Mouse (Mus musculus): ENCODE results near the gene Arcn1. TPM values are rescaled to one million over a fixed set of nuclear protein-coding genes. Genes with fewer than 3 reads are reported as not detected.

Gene Arcn1
- polyA plus RNA-seq, 1 experiment from 2014 or later = 191 TPM

- H3K4me2 ChIP-seq = no peak overlapping the region
- H3K4me3 ChIP-seq (ENCODE audit: low read depth, low read length) = no peak overlapping the region
- no peak overlapping the region; the same call in 1 of the 2 replicates for H3K27ac ChIP-seq (ENCODE audit: low read depth, low read length)
- H3K4me1 ChIP-seq (ENCODE audit: control insufficient read depth, insufficient read depth, low read length) = peaks cover 49% of the 10 kb centered on the region
- ATAC-seq (ENCODE audit: low FRiP score) (no peak), DNase-seq (ENCODE audit: low spot score, missing footprints) (no peak)
- no peaks in the 10 kb centered on the region for H3K27me3 ChIP-seq (ENCODE audit: control insufficient read depth, insufficient read depth, low read length)
- no peak overlapping the region for H3K9ac ChIP-seq (ENCODE audit: low read length)
- H3K9me3 ChIP-seq (ENCODE audit: control insufficient read depth, low read length) = no peaks in the 10 kb centered on the region
- 76% methylated on average over 11 of the region's 11 CpGs for WGBS
- H3K36me3 ChIP-seq (ENCODE audit: control insufficient read depth, insufficient read depth, low read length) = no peaks in the 10 kb centered on the region
These were observed 44.1 kb downstream of the Arcn1 start for GRCm38 (mm10) chr9:44723521-44724041.

GRCm38 (mm10) chr9:44723008-44723407, 44.6 kb downstream of the Arcn1 start:
- no peak for DNase-seq (ENCODE audit: low spot score, missing footprints)
- no peak overlapping the region for H3K4me2 ChIP-seq
- no peak for ATAC-seq (ENCODE audit: low FRiP score)
- H3K27me3 ChIP-seq (ENCODE audit: control insufficient read depth, insufficient read depth, low read length) = no peaks in the 10 kb centered on the region
- no peak overlapping the region for H3K4me3 ChIP-seq (ENCODE audit: low read depth, low read length)
- no peak overlapping the region; the same call in 1 of the 2 replicates for H3K27ac ChIP-seq (ENCODE audit: low read depth, low read length)
- peaks cover 49% of the 10 kb centered on the region for H3K4me1 ChIP-seq (ENCODE audit: control insufficient read depth, insufficient read depth, low read length)
- no peaks in the 10 kb centered on the region for H3K36me3 ChIP-seq (ENCODE audit: control insufficient read depth, insufficient read depth, low read length)
- no peaks in the 10 kb centered on the region for H3K9me3 ChIP-seq (ENCODE audit: control insufficient read depth, low read length)
- 55% methylated on average over 7 of the region's 7 CpGs for WGBS
- no peak overlapping the region for H3K9ac ChIP-seq (ENCODE audit: low read length)

- no peak for DNase-seq (ENCODE audit: low spot score, missing footprints)
- no peak for ATAC-seq (ENCODE audit: low FRiP score)
- 77% methylated on average over 7 of the region's 7 CpGs for WGBS
- no peak overlapping the region for H3K27ac ChIP-seq (ENCODE audit: low read depth, low read length)
- H3K9me3 ChIP-seq (ENCODE audit: control insufficient read depth, low read length) = no peaks in the 10 kb centered on the region
- H3K9ac ChIP-seq (ENCODE audit: low read length) = no peak overlapping the region
- no peak overlapping the region for H3K4me2 ChIP-seq
- H3K27me3 ChIP-seq (ENCODE audit: control insufficient read depth, insufficient read depth, low read length) = no peaks in the 10 kb centered on the region
- H3K4me3 ChIP-seq (ENCODE audit: low read depth, low read length) = no peak overlapping the region
- H3K36me3 ChIP-seq (ENCODE audit: control insufficient read depth, insufficient read depth, low read length) = no peaks in the 10 kb centered on the region
- peaks cover 49% of the 10 kb centered on the region for H3K4me1 ChIP-seq (ENCODE audit: control insufficient read depth, insufficient read depth, low read length)
These were observed 45.1 kb downstream of the Arcn1 start for GRCm38 (mm10) chr9:44722575-44722974.

GRCm38 (mm10) chr9:44721877-44722186, 45.8 kb downstream of the Arcn1 start:
- no peak overlapping the region for H3K4me3 ChIP-seq (ENCODE audit: low read depth, low read length)
- no peaks in the 10 kb centered on the region for H3K27me3 ChIP-seq (ENCODE audit: control insufficient read depth, insufficient read depth, low read length)
- 90% methylated on average over 3 of the region's 3 CpGs for WGBS
- no peak overlapping the region for H3K27ac ChIP-seq (ENCODE audit: low read depth, low read length)
- H3K4me2 ChIP-seq = peak overlapping the region; percentile 84
- no peak overlapping the region for H3K9ac ChIP-seq (ENCODE audit: low read length)
- no peak for ATAC-seq (ENCODE audit: low FRiP score)
- H3K9me3 ChIP-seq (ENCODE audit: control insufficient read depth, low read length) = no peaks in the 10 kb centered on the region
- peaks cover 47% of the 10 kb centered on the region for H3K4me1 ChIP-seq (ENCODE audit: control insufficient read depth, insufficient read depth, low read length)
- no peak for DNase-seq (ENCODE audit: low spot score, missing footprints)
- H3K36me3 ChIP-seq (ENCODE audit: control insufficient read depth, insufficient read depth, low read length) = no peaks in the 10 kb centered on the region

- peak overlapping the region; percentile 84 for H3K4me2 ChIP-seq
- DNase-seq (ENCODE audit: low spot score, missing footprints) (peak; percentile 97), ATAC-seq (ENCODE audit: low FRiP score) (peak; percentile 91)
- H3K27me3 ChIP-seq (ENCODE audit: control insufficient read depth, insufficient read depth, low read length) = no peaks in the 10 kb centered on the region
- peak overlapping the region; percentile 92 for H3K9ac ChIP-seq (ENCODE audit: low read length)
- H3K36me3 ChIP-seq (ENCODE audit: control insufficient read depth, insufficient read depth, low read length) = 0 out of 2 replicates have a peak, but pooled peaks cover 4% of the 10 kb centered on the region
- peak overlapping the region; percentile 80 for H3K4me3 ChIP-seq (ENCODE audit: low read depth, low read length)
- 2% methylated on average over 40 of the region's 40 CpGs for WGBS
- H3K9me3 ChIP-seq (ENCODE audit: control insufficient read depth, low read length) = no peaks in the 10 kb centered on the region
- H3K27ac ChIP-seq (ENCODE audit: low read depth, low read length) = peak overlapping the region; percentile 58
- H3K4me1 ChIP-seq (ENCODE audit: control insufficient read depth, insufficient read depth, low read length) = peaks cover 42% of the 10 kb centered on the region
These were observed 46.3 kb downstream of the Arcn1 start for GRCm38 (mm10) chr9:44721154-44721876.

- 26% methylated on average over 9 of the region's 9 CpGs for WGBS
- peak overlapping the region; percentile 80 for H3K4me3 ChIP-seq (ENCODE audit: low read depth, low read length)
- peaks cover 37% of the 10 kb centered on the region for H3K4me1 ChIP-seq (ENCODE audit: control insufficient read depth, insufficient read depth, low read length)
- ATAC-seq (ENCODE audit: low FRiP score) = peak; percentile 36
- H3K9me3 ChIP-seq (ENCODE audit: control insufficient read depth, low read length) = no peaks in the 10 kb centered on the region
- DNase-seq (ENCODE audit: low spot score, missing footprints) = no peak
- H3K9ac ChIP-seq (ENCODE audit: low read length) = peak overlapping the region; percentile 92
- no peaks in the 10 kb centered on the region for H3K27me3 ChIP-seq (ENCODE audit: control insufficient read depth, insufficient read depth, low read length)
- peak overlapping the region; percentile 58 for H3K27ac ChIP-seq (ENCODE audit: low read depth, low read length)
- peak overlapping the region; percentile 84 for H3K4me2 ChIP-seq
- H3K36me3 ChIP-seq (ENCODE audit: control insufficient read depth, insufficient read depth, low read length) = peaks cover 10% of the 10 kb centered on the region; the same call in 1 of the 2 replicates
These were observed 47.1 kb downstream of the Arcn1 start for GRCm38 (mm10) chr9:44720358-44721153.

GRCm38 (mm10) chr9:44719632-44720357, 47.9 kb downstream of the Arcn1 start:
- H3K4me2 ChIP-seq = peak overlapping the region; percentile 84
- H3K9me3 ChIP-seq (ENCODE audit: control insufficient read depth, low read length) = no peaks in the 10 kb centered on the region
- DNase-seq (ENCODE audit: low spot score, missing footprints) = no peak
- peak overlapping the region; percentile 92 for H3K9ac ChIP-seq (ENCODE audit: low read length)
- peaks cover 13% of the 10 kb centered on the region; the same call in 1 of the 2 replicates for H3K36me3 ChIP-seq (ENCODE audit: control insufficient read depth, insufficient read depth, low read length)
- H3K4me1 ChIP-seq (ENCODE audit: control insufficient read depth, insufficient read depth, low read length) = peaks cover 29% of the 10 kb centered on the region
- no peak overlapping the region for H3K27ac ChIP-seq (ENCODE audit: low read depth, low read length)
- 87% methylated on average over 8 of the region's 8 CpGs for WGBS
- no peaks in the 10 kb centered on the region for H3K27me3 ChIP-seq (ENCODE audit: control insufficient read depth, insufficient read depth, low read length)
- no peak for ATAC-seq (ENCODE audit: low FRiP score)
- peak overlapping the region; percentile 80 for H3K4me3 ChIP-seq (ENCODE audit: low read depth, low read length)

GRCm38 (mm10) chr9:44718937-44719631, 48.6 kb downstream of the Arcn1 start:
- ATAC-seq (ENCODE audit: low FRiP score) (no peak), DNase-seq (ENCODE audit: low spot score, missing footprints) (no peak)
- Histone ChIP-seq H3K9ac (ENCODE audit: low read length) (no peak overlapping the region), H3K27ac (ENCODE audit: low read depth, low read length) (no peak overlapping the region), H3K4me1 (ENCODE audit: control insufficient read depth, insufficient read depth, low read length) (peaks cover 22% of the 10 kb centered on the region), H3K36me3 (ENCODE audit: control insufficient read depth, insufficient read depth, low read length) (peaks cover 15% of the 10 kb centered on the region; the same call in 1 of the 2 replicates), H3K9me3 (ENCODE audit: control insufficient read depth, low read length) (no peaks in the 10 kb centered on the region), H3K4me2 (no peak overlapping the region), H3K27me3 (ENCODE audit: control insufficient read depth, insufficient read depth, low read length) (no peaks in the 10 kb centered on the region), H3K4me3 (ENCODE audit: low read depth, low read length) (no peak overlapping the region)
- 92% methylated on average over 12 of the region's 12 CpGs for WGBS
